Mouse (Mus musculus) myocyte (in vitro differentiated cells): Measurements from ENCODE around the gene Gmeb2.

Experiments used
- E2F4 ChIP-seq: IDR thresholded peaks from one replicate; pipeline ENCODE4 v1.6.1; 2011; ENCODE audit warnings: mild to moderate bottlenecking, control low read depth, moderate library complexity; ENCODE audit not compliant: insufficient read depth
- MAX ChIP-seq: IDR thresholded peaks from one replicate; pipeline ENCODE4 v1.6.1; 2011; ENCODE audit warnings: low read depth, mild to moderate bottlenecking, control low read depth
- MYOD1 ChIP-seq, 3 experiments: IDR thresholded peaks; one replicate each; pipeline ENCODE4 v1.6.1; 2011; ENCODE audit warnings: control low read depth in 2 of 3, low read depth in 2 of 3, mild to moderate bottlenecking in 2 of 3, moderate library complexity in 1 of 3; ENCODE audit not compliant: insufficient read length in 2 of 3, control insufficient read depth in 1 of 3
- POLR2A ChIP-seq: IDR thresholded peaks from one replicate; pipeline ENCODE4 v1.6.1; 2011; ENCODE audit warnings: low read depth, mild to moderate bottlenecking, control low read depth, moderate library complexity; ENCODE audit not compliant: insufficient read length
- TCF12 ChIP-seq: IDR thresholded peaks from one replicate; pipeline ENCODE4 v1.6.1; 2011; ENCODE audit warnings: mild to moderate bottlenecking, control low read depth; ENCODE audit not compliant: poor library complexity, insufficient read depth, severe bottlenecking
- USF1 ChIP-seq: IDR thresholded peaks from one replicate; pipeline ENCODE4 v1.6.1; 2011; ENCODE audit warnings: low read depth, mild to moderate bottlenecking, control low read depth, moderate library complexity

GRCm38 (mm10) chr2:181313006-181313343, 25.1 kb upstream of the Gmeb2 start:
- no peak for TF ChIP-seq POLR2A
- TF ChIP-seq E2F4, result no peak
- TF ChIP-seq MAX, result no peak
- no peak for TF ChIP-seq MYOD1 (IDR thresholded peaks at IDR 0.05; ENCODE audit: control insufficient read depth in 1 of 3, insufficient read length in 2 of 3, low read depth in 2 of 3)
- TF ChIP-seq TCF12, result no peak
- no peak for TF ChIP-seq USF1
